Mouse (Mus musculus): ENCODE data around the gene Mrpl58.

GRCm38 (mm10) chr11:115429307-115429706 lies 25.8 kb downstream of the Mrpl58 start:
- TF ChIP-seq POLR2A (IDR thresholded peaks at IDR 0.05; ENCODE audit: low read depth, low read length), result no peak
- no peak for TF ChIP-seq CTCF (conservative IDR thresholded peaks at IDR 0.05; ENCODE audit: insufficient read depth, insufficient read length, low read depth, low read length)

Data from kidney, adult 2 months (tissue).